Comparison of ENCODE assay signal across 33 mouse cellular contexts in genomic region chr11:46430123-46430522, GRCm38 (mm10). TPM values are rescaled to one million over a fixed set of nuclear protein-coding genes. Genes with fewer than 3 reads are reported as not detected.
DNase-seq lines count a peak whose midpoint lies in the region; ATAC-seq and TF ChIP-seq lines count a peak whose summit lies in the region.
"Had no signal": no experiment of that assay in that cellular context is flagged by ENCODE, and none has a peak within 500 bp of the region (broad histone marks: within the 10 kb centered on the region; RNA-seq: fewer than 3 reads in every experiment).

No protein-coding gene starts in this region.

- H3K4me2 ChIP-seq in midbrain, embryonic 11.5 days: no peak overlapping the region
- no peak overlapping the region for H3K4me2 ChIP-seq in midbrain, embryonic 15.5 days
- H3K4me2 ChIP-seq: embryonic facial prominence, embryonic 13.5 days; forebrain, embryonic 12.5 days; forebrain, embryonic 15.5 days; heart, embryonic 12.5 days; heart, embryonic 15.5 days; hindbrain, embryonic 13.5 days had no signal

- TF ChIP-seq CTCF in gastrocnemius, adult 2 months (IDR thresholded peaks at IDR 0.05): no peak

- no peak overlapping the region for H3K27ac ChIP-seq in midbrain, embryonic 11.5 days (ENCODE audit: low read depth, low read length)
- no peak overlapping the region for H3K27ac ChIP-seq in midbrain, embryonic 15.5 days
- H3K27ac ChIP-seq in ES-E14 (ENCODE audit: insufficient read depth, low read depth, low read length, poor library complexity, severe bottlenecking): no peak overlapping the region
- no peak overlapping the region for H3K27ac ChIP-seq in gastrocnemius, adult 2 months
- H3K27ac ChIP-seq: embryonic facial prominence, embryonic 10.5 days; embryonic facial prominence, embryonic 13.5 days; forebrain, embryonic 12.5 days; heart, embryonic 15.5 days; hindbrain, embryonic 10.5 days; hindbrain, embryonic 13.5 days had no signal

- H3K4me1 ChIP-seq in midbrain, embryonic 11.5 days (ENCODE audit: control insufficient read depth, insufficient read depth, low read length): no peaks in the 10 kb centered on the region
- no peaks in the 10 kb centered on the region for H3K4me1 ChIP-seq in midbrain, embryonic 15.5 days
- H3K4me1 ChIP-seq in ES-E14 (ENCODE audit: control insufficient read depth in 2 of 2, insufficient read depth in 2 of 2, low read length in 2 of 2, poor library complexity in 1 of 2): 0 out of 4 replicates have a peak, but pooled peaks cover 0 to 1% of the 10 kb centered on the region in 2 experiments
- H3K4me1 ChIP-seq: embryonic facial prominence, embryonic 10.5 days; embryonic facial prominence, embryonic 13.5 days; forebrain, embryonic 12.5 days; forebrain, embryonic 15.5 days; heart, embryonic 12.5 days; heart, embryonic 15.5 days; hindbrain, embryonic 10.5 days; hindbrain, embryonic 13.5 days had no signal

- no peak overlapping the region for H3K9ac ChIP-seq in midbrain, embryonic 11.5 days (ENCODE audit: low read length)
- H3K9ac ChIP-seq in midbrain, embryonic 15.5 days: no peak overlapping the region
- no peak overlapping the region for H3K9ac ChIP-seq in ES-E14 (ENCODE audit: insufficient read depth, low read depth, low read length, poor library complexity, severe bottlenecking)
- H3K9ac ChIP-seq: embryonic facial prominence, embryonic 13.5 days; forebrain, embryonic 12.5 days; forebrain, embryonic 15.5 days; heart, embryonic 12.5 days; heart, embryonic 15.5 days; hindbrain, embryonic 13.5 days had no signal

- 89% methylated on average over 2 of the region's 2 CpGs for WGBS in midbrain, embryonic 11.5 days
- 85% methylated on average over 2 of the region's 2 CpGs for WGBS in midbrain, embryonic 15.5 days

- H3K27me3 ChIP-seq in midbrain, embryonic 11.5 days (ENCODE audit: control insufficient read depth, insufficient read depth, low read length): no peaks in the 10 kb centered on the region
- H3K27me3 ChIP-seq in midbrain, embryonic 15.5 days (replicated peaks): no peaks in the 10 kb centered on the region
- H3K27me3 ChIP-seq: embryonic facial prominence, embryonic 13.5 days; forebrain, embryonic 12.5 days; forebrain, embryonic 15.5 days; heart, embryonic 12.5 days; heart, embryonic 15.5 days; hindbrain, embryonic 13.5 days had no signal

- no peak for ATAC-seq in midbrain, embryonic 11.5 days (ENCODE audit: low FRiP score)
- no peak for ATAC-seq in midbrain, embryonic 15.5 days (replicated peaks)
- ATAC-seq: hindbrain, embryonic 16.5 days; inflammation-experienced regulatory T-cells, adult 6 months; intestine, embryonic 16.5 days had no signal

- in situ Hi-C loops in ES-E14 (cut with MboI; ENCODE audit: low sequenced_read_pairs in 2 of 2, unreplicated experiment in 2 of 2): no loop called here

- no peaks in the 10 kb centered on the region for H3K9me3 ChIP-seq in midbrain, embryonic 11.5 days (ENCODE audit: control insufficient read depth, low read length)
- no peaks in the 10 kb centered on the region for H3K9me3 ChIP-seq in midbrain, embryonic 15.5 days
- H3K9me3 ChIP-seq in ES-E14 (ENCODE audit: control insufficient read depth, insufficient read depth, low read depth, low read length): no peaks in the 10 kb centered on the region
- H3K9me3 ChIP-seq: embryonic facial prominence, embryonic 10.5 days; embryonic facial prominence, embryonic 13.5 days; forebrain, embryonic 12.5 days; forebrain, embryonic 15.5 days; heart, embryonic 12.5 days; heart, embryonic 15.5 days; hindbrain, embryonic 10.5 days; hindbrain, embryonic 13.5 days had no signal

- H3K36me3 ChIP-seq in midbrain, embryonic 11.5 days (ENCODE audit: control insufficient read depth, insufficient read depth, low read length): no peaks in the 10 kb centered on the region
- no peaks in the 10 kb centered on the region for H3K36me3 ChIP-seq in midbrain, embryonic 15.5 days (replicated peaks)
- H3K36me3 ChIP-seq in ES-E14 (ENCODE audit: control insufficient read depth, insufficient read depth, low read length, poor library complexity, severe bottlenecking): no peaks in the 10 kb centered on the region
- H3K36me3 ChIP-seq: embryonic facial prominence, embryonic 10.5 days; embryonic facial prominence, embryonic 13.5 days; forebrain, embryonic 12.5 days; forebrain, embryonic 15.5 days; heart, embryonic 12.5 days; heart, embryonic 15.5 days; hindbrain, embryonic 10.5 days; hindbrain, embryonic 13.5 days had no signal

- peak; percentile 22 for DNase-seq in heart, adult 11 months
- DNase-seq in heart, adult 18-20 months: no peak
- peak; percentile 31 for DNase-seq in midbrain, embryonic 11.5 days (ENCODE audit: low spot score, missing footprints)
- no peak for DNase-seq in ES-E14 (ENCODE audit: low read depth, low spot score)
- peak; percentile 16 for DNase-seq in R1 (ENCODE audit: low read depth, low spot score)
- no peak for DNase-seq in gastrocnemius, adult 2 months
- DNase-seq: adrenal gland, adult 2 months; adrenal gland, postnatal 14 days; cerebellum, adult 11-12 months; cerebellum, adult 8-10 months; cerebellum, postnatal 10 days; cerebellum, postnatal 36 days; embryo, embryonic 11 days; gastrocnemius, postnatal 10 days; gastrocnemius, postnatal 36 days; heart, postnatal 10 days; heart, postnatal 36 days had no signal

- intact Hi-C loops in gastrocnemius, adult 2 months (cut with DNase I): loop anchor here (2.0 to 10.0 kb wide), 2 partner anchors 161 to 485 kb away; partner anchors contain the start of gene Lsm11

- H3K4me3 ChIP-seq in midbrain, embryonic 11.5 days (ENCODE audit: low read depth, low read length): no peak overlapping the region
- no peak overlapping the region for H3K4me3 ChIP-seq in midbrain, embryonic 15.5 days
- H3K4me3 ChIP-seq in ES-E14 (ENCODE audit: insufficient read depth in 1 of 2, low read depth in 1 of 2, low read length in 2 of 2, poor library complexity in 1 of 2, severe bottlenecking in 1 of 2): no peak overlapping the region
- H3K4me3 ChIP-seq in gastrocnemius, adult 2 months: no peak overlapping the region
- H3K4me3 ChIP-seq: embryonic facial prominence, embryonic 10.5 days; embryonic facial prominence, embryonic 13.5 days; erythroblast, embryonic 14.5 days; forebrain, embryonic 12.5 days; forebrain, embryonic 15.5 days; heart, embryonic 12.5 days; heart, embryonic 15.5 days; hindbrain, embryonic 10.5 days; hindbrain, embryonic 13.5 days had no signal

TF ChIP-seq in ES-E14, 5 proteins besides CTCF, POLR2A, EP300 and RAD21:
- 0 out of 2 replicates have a peak, but pooled peaks have one; percentile 26 for TF ChIP-seq ZNF384 (IDR thresholded peaks at IDR 0.05; ENCODE audit: low read depth, low read length)
- TF ChIP-seq CHD2 (IDR thresholded peaks at IDR 0.05; ENCODE audit: low read depth, low read length): no peak
- no peak for TF ChIP-seq ZC3H11A (IDR thresholded peaks at IDR 0.05; ENCODE audit: borderline replicate concordance, low read depth, low read length)
- TF ChIP-seq MAFK (IDR thresholded peaks at IDR 0.05; ENCODE audit: insufficient read depth, low read depth, low read length): no peak
- TF ChIP-seq HCFC1 (IDR thresholded peaks at IDR 0.05; ENCODE audit: borderline replicate concordance, insufficient read depth, low read length): no peak

RNA-seq across cellular contexts. Expression of gene Med7, which starts 6.6 kb away (rescaled TPM):
- total RNA-seq in heart, adult 18-20 months (2021): 10 to 100 TPM; 18.5 to 19.4 TPM
- polyA plus RNA-seq in midbrain, embryonic 11.5 days (2014; fragmentation: Nextera tagmentation; extraction: Ambion mirVana): 110 and 117 TPM in 2 replicates
- 59.8 and 61.8 TPM in 2 replicates for polyA plus RNA-seq in midbrain, embryonic 15.5 days (2015; fragmentation: Nextera tagmentation; extraction: Ambion mirVana)
- total RNA-seq in ES-E14 (2012; rRNA removed): 31.6 and 44.1 TPM in 2 replicates
- 10 to 100 TPM; 14.5 to 20.0 TPM for total RNA-seq in gastrocnemius, adult 2 months (2021)

RNA-seq across cellular contexts. Expression of gene Havcr2, which starts 24.6 kb away (rescaled TPM):
- under 1 TPM; 0.47 to 0.54 TPM for total RNA-seq in heart, adult 18-20 months (2021)
- polyA plus RNA-seq in midbrain, embryonic 11.5 days (2014; fragmentation: Nextera tagmentation; extraction: Ambion mirVana): 0.17 and 0.20 TPM in 2 replicates
- polyA plus RNA-seq in midbrain, embryonic 15.5 days (2015; fragmentation: Nextera tagmentation; extraction: Ambion mirVana): 0.15 and 0.19 TPM in 2 replicates
- not detected in 2 replicates for total RNA-seq in ES-E14 (2012; rRNA removed)
- under 1 TPM in 1 of 2 experiments, not detected in 1; 0.17 TPM for total RNA-seq in gastrocnemius, adult 2 months (2021)
- total RNA-seq: gastrocnemius, postnatal 36 days had no signal
- polyA plus RNA-seq: embryonic facial prominence, embryonic 10.5 days; embryonic facial prominence, embryonic 13.5 days; erythroblast, embryonic 14.5 days; forebrain, embryonic 12.5 days had no signal

RNA-seq across cellular contexts. Expression of gene Fam71b, which starts 33.8 kb away (rescaled TPM):
- not detected for total RNA-seq in heart, adult 18-20 months (2021)
- not detected in 2 replicates for polyA plus RNA-seq in midbrain, embryonic 11.5 days (2014; fragmentation: Nextera tagmentation; extraction: Ambion mirVana)
- not detected in 2 replicates for polyA plus RNA-seq in midbrain, embryonic 15.5 days (2015; fragmentation: Nextera tagmentation; extraction: Ambion mirVana)
- total RNA-seq in ES-E14 (2012; rRNA removed): not detected in 2 replicates
- total RNA-seq in gastrocnemius, adult 2 months (2021): not detected
- total RNA-seq: adrenal gland, adult 2 months; adrenal gland, postnatal 14 days; gastrocnemius, postnatal 10 days; gastrocnemius, postnatal 36 days; granulocyte monocyte progenitor cell, adult 5-6 weeks; heart, postnatal 10 days; heart, postnatal 36 days had no signal
- polyA plus RNA-seq: adrenal gland, adult 2 months; brain, embryonic 14.5 days; cortical plate, adult 2 months; embryonic facial prominence, embryonic 10.5 days; embryonic facial prominence, embryonic 13.5 days; erythroblast, embryonic 14.5 days; forebrain, embryonic 12.5 days; forebrain, embryonic 15.5 days; heart, embryonic 12.5 days; heart, embryonic 15.5 days; hindbrain, embryonic 10.5 days; hindbrain, embryonic 13.5 days; hindbrain, embryonic 16.5 days; intestine, embryonic 16.5 days had no signal

RNA-seq across cellular contexts. Expression of gene Itk, which starts 40.8 kb away (rescaled TPM):
- total RNA-seq in heart, adult 18-20 months (2021): 1 to 10 TPM in 1 of 2 experiments, under 1 TPM in 1; 0.20 to 2.9 TPM
- polyA plus RNA-seq in midbrain, embryonic 11.5 days (2014; fragmentation: Nextera tagmentation; extraction: Ambion mirVana): not detected in 2 replicates
- not detected in 2 replicates for polyA plus RNA-seq in midbrain, embryonic 15.5 days (2015; fragmentation: Nextera tagmentation; extraction: Ambion mirVana)
- not detected in 2 replicates for total RNA-seq in ES-E14 (2012; rRNA removed)
- total RNA-seq in gastrocnemius, adult 2 months (2021): not detected
- polyA plus RNA-seq: embryonic facial prominence, embryonic 13.5 days; forebrain, embryonic 12.5 days; forebrain, embryonic 15.5 days; heart, embryonic 12.5 days; hindbrain, embryonic 10.5 days; hindbrain, embryonic 13.5 days; hindbrain, embryonic 16.5 days had no signal

Comparison
In these comparisons a context has a peak if more than half of its experiments do, and no peak if none do; other contexts are left out.
1. DNase-seq: peak in heart, adult 11 months (single experiment), midbrain, embryonic 11.5 days (single experiment) and R1 (single experiment); none in heart, adult 18-20 months (0 of 2), ES-E14 (single experiment) and gastrocnemius, adult 2 months (single experiment).